Mouse (Mus musculus) CH12.LX (cell line): ENCODE measurements at regions not wholly inside any gene's neighbourhood (a gene's known extent, or its start where the extent isn't known, plus 50 kb on each side); places are given as distances from the start of the nearest gene placed in this dataset.

Experiments used
- DNase-seq: peaks from one replicate; pipeline ENCODE4 v3.0.0-alpha.2; 2013; ENCODE audit errors: extremely low read depth
- H3K27ac ChIP-seq: 2 replicates; pipeline ENCODE4 v1.5.1; 2012; ENCODE audit warnings: low read depth, mild to moderate bottlenecking, control low read depth, moderate library complexity; ENCODE audit not compliant: insufficient read depth
- H3K27me3 ChIP-seq: replicated peaks from 2 replicates; pipeline ENCODE3; 2012; ENCODE audit warnings: inconsistent platforms
- H3K36me3 ChIP-seq, 2 experiments: replicated peaks in 1 of 2; 2 replicates each; pipeline versions ENCODE3 to v1.6.1; 2012; ENCODE audit warnings: inconsistent platforms in 1 of 2, low read length in 1 of 2, mild to moderate bottlenecking in 1 of 2, mixed read lengths in 1 of 2, moderate library complexity in 1 of 2; ENCODE audit not compliant: control insufficient read depth in 1 of 2, insufficient read depth in 1 of 2
- H3K4me1 ChIP-seq, 2 experiments: 2 replicates each; pipeline ENCODE4 v1.6.1; 2012; ENCODE audit warnings: inconsistent platforms in 1 of 2, moderate library complexity in 1 of 2; ENCODE audit not compliant: insufficient read depth in 2 of 2, control insufficient read depth in 1 of 2
- H3K4me2 ChIP-seq: 2 replicates; pipeline ENCODE4 v1.6.1; 2012; ENCODE audit warnings: low read depth, mild to moderate bottlenecking, control low read depth; ENCODE audit not compliant: poor library complexity, insufficient read depth, severe bottlenecking
- H3K4me3 ChIP-seq, 3 experiments: fragments of 150-350 bp in 1 of 3; sonication (generic) in 1 of 3; replicated peaks in 1 of 3; 2 replicates each; pipeline versions ENCODE3 to v1.5.1; 2011 to 2012; ENCODE audit warnings: low read depth in 2 of 3, low read length in 2 of 3, mild to moderate bottlenecking in 2 of 3, moderate library complexity in 2 of 3, control low read depth in 1 of 3, improper control_type of control experiment in 1 of 3, inconsistent platforms in 1 of 3, mixed read lengths in 1 of 3; ENCODE audit not compliant: poor library complexity in 1 of 3
- H3K79me2 ChIP-seq: replicated peaks from 2 replicates; pipeline ENCODE4 v1.6.1; 2012; ENCODE audit warnings: mild to moderate bottlenecking, moderate library complexity; ENCODE audit not compliant: control insufficient read depth, poor library complexity, insufficient read depth, severe bottlenecking; ENCODE audit errors: extremely low read depth
- H3K9ac ChIP-seq: 2 replicates; pipeline ENCODE4 v1.6.1; 2012; ENCODE audit warnings: low read depth, mild to moderate bottlenecking, control low read depth, moderate library complexity; ENCODE audit not compliant: insufficient read depth
- H3K9me3 ChIP-seq: replicated peaks from 2 replicates; pipeline ENCODE3; 2012; ENCODE audit warnings: low read length, inconsistent platforms, mixed read lengths
- BHLHE40 ChIP-seq: IDR thresholded peaks from 2 replicates; pipeline ENCODE4 v1.6.1; 2011; ENCODE audit warnings: mild to moderate bottlenecking, low read depth, low read length, improper control_type of control experiment
- CHD1 ChIP-seq: IDR thresholded peaks from 2 replicates; pipeline ENCODE4 v1.6.1; 2012; ENCODE audit warnings: low read depth, low read length, improper control_type of control experiment, inconsistent platforms
- CTCF ChIP-seq, 2 experiments: IDR thresholded peaks in 1 of 2; conservative IDR thresholded peaks in 1 of 2; 2 replicates each; pipeline ENCODE4 v1.5.1; 2011 to 2012; ENCODE audit warnings: low read depth in 2 of 2, low read length in 2 of 2, improper control_type of control experiment in 1 of 2, inconsistent platforms in 1 of 2, mild to moderate bottlenecking in 1 of 2, moderate library complexity in 1 of 2
- GABPA ChIP-seq: IDR thresholded peaks from 2 replicates; pipeline ENCODE4 v1.6.1; 2012; ENCODE audit warnings: low read depth, low read length, improper control_type of control experiment, inconsistent platforms; ENCODE audit not compliant: insufficient replicate concordance
- HCFC1 ChIP-seq: IDR thresholded peaks from 2 replicates; pipeline ENCODE4 v1.6.1; 2012; ENCODE audit warnings: low read depth, mild to moderate bottlenecking, inconsistent platforms, low read length, improper control_type of control experiment
- JUND ChIP-seq: conservative IDR thresholded peaks from 2 replicates; pipeline ENCODE4 v1.6.1; 2011; ENCODE audit warnings: low read depth, low read length, improper control_type of control experiment
- KAT2A ChIP-seq: IDR thresholded peaks from 2 replicates; pipeline ENCODE4 v1.6.1; 2012; ENCODE audit warnings: low read length, improper control_type of control experiment, inconsistent platforms; ENCODE audit not compliant: insufficient replicate concordance
- MAX ChIP-seq: IDR thresholded peaks from 2 replicates; pipeline ENCODE4 v1.6.1; 2011; ENCODE audit warnings: low read length, improper control_type of control experiment
- MYC ChIP-seq: IDR thresholded peaks from 2 replicates; pipeline ENCODE4 v1.6.1; 2011; ENCODE audit warnings: low read depth, mild to moderate bottlenecking, improper control_type of control experiment, low read length
- PAX5 ChIP-seq: IDR thresholded peaks from 2 replicates; pipeline ENCODE4 v1.6.1; 2012; ENCODE audit warnings: low read length, inconsistent platforms, mixed read lengths
- POLR2A ChIP-seq: IDR thresholded peaks from 2 replicates; pipeline ENCODE4 v1.6.1; 2011; ENCODE audit warnings: low read depth, mild to moderate bottlenecking, improper control_type of control experiment, low read length
- RCOR1 ChIP-seq: conservative IDR thresholded peaks from 2 replicates; pipeline ENCODE4 v1.6.1; 2012; ENCODE audit warnings: low read depth, mild to moderate bottlenecking, inconsistent platforms, low read length, improper control_type of control experiment
- SMC3 ChIP-seq: IDR thresholded peaks from 2 replicates; pipeline ENCODE4 v1.6.1; 2011; ENCODE audit warnings: low read depth, low read length, improper control_type of control experiment
- TBP ChIP-seq: conservative IDR thresholded peaks from 2 replicates; pipeline ENCODE4 v1.6.1; 2011; ENCODE audit warnings: low read depth, low read length, improper control_type of control experiment
- TCF12 ChIP-seq: IDR thresholded peaks from 2 replicates; pipeline ENCODE4 v1.6.1; 2014; ENCODE audit warnings: low read depth, mild to moderate bottlenecking, inconsistent platforms, low read length, improper control_type of control experiment
- USF1 ChIP-seq: IDR thresholded peaks from 2 replicates; pipeline ENCODE4 v1.6.1; 2014; ENCODE audit warnings: low read depth, mild to moderate bottlenecking, inconsistent platforms, low read length, improper control_type of control experiment
- USF2 ChIP-seq: conservative IDR thresholded peaks from 2 replicates; pipeline ENCODE4 v1.6.1; 2011; ENCODE audit warnings: low read depth, low read length, improper control_type of control experiment
- ZC3H11A ChIP-seq: IDR thresholded peaks from 2 replicates; pipeline ENCODE4 v1.6.1; 2012; ENCODE audit warnings: low read depth, mild to moderate bottlenecking, inconsistent platforms, low read length, improper control_type of control experiment
- ZKSCAN1 ChIP-seq: IDR thresholded peaks from 2 replicates; pipeline ENCODE4 v1.6.1; 2012; ENCODE audit warnings: low read depth, inconsistent platforms, low read length, improper control_type of control experiment, borderline replicate concordance
- ZMIZ1 ChIP-seq: IDR thresholded peaks from 2 replicates; pipeline ENCODE4 v1.6.1; 2012; ENCODE audit warnings: low read depth, mild to moderate bottlenecking, inconsistent platforms, low read length, improper control_type of control experiment
- dilution Hi-C: fragments of 300-500 bp; cut with MboI; formaldehyde crosslinking; loops from 2 replicates; pipeline ENCODE4 v1.14.3; 2020; ENCODE audit warnings: low sequenced_read_pairs; ENCODE audit not compliant: extremely low pct_unique_long_range_greater_than_20kb, extremely low pct_ligation_motif_present
- in situ Hi-C: fragments of 300-500 bp; cut with MboI; formaldehyde crosslinking; loops from 3 replicates; pipeline ENCODE4 v1.14.3; 2019; ENCODE audit warnings: low sequenced_read_pairs, low pct_ligation_motif_present, low pct_unique_long_range_greater_than_20kb, mixed read lengths

DNA sequence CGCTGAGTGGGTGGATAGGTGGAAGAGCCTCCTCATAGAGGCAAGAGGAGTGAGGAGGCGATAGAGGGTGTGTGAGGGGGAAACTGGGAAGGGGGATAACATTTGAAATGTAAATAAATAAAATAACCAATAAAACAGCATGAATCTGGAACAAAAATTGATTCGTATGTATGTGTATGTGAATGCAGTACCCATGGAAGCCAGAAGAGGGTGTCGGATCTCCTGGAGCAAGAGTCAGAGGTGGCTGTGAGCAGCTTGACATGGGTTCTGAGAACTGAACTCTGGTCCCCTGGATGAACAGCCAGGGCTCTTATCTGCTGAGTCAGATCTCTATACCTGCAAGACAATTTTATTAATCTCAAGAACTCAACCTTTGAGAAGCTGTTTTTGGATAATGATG lies 81.4 kb downstream of the Tfap2b start:
- TF ChIP-seq MAX: no peak
- TF ChIP-seq POLR2A: no peak
- no peak for TF ChIP-seq ZMIZ1
- TF ChIP-seq HCFC1: no peak
- no peak for TF ChIP-seq CTCF (conservative IDR thresholded peaks at IDR 0.05 in 1 of 2, IDR thresholded peaks at IDR 0.05 in 1 of 2; ENCODE audit: low read depth in 2 of 2, low read length in 2 of 2)
- TF ChIP-seq SMC3: no peak
- TF ChIP-seq CHD1: no peak
- no peak for TF ChIP-seq USF2
- TF ChIP-seq GABPA: no peak
- no peak for TF ChIP-seq JUND
- no peak for TF ChIP-seq KAT2A
- TF ChIP-seq TCF12: no peak
- TF ChIP-seq RCOR1: no peak
- no peak for TF ChIP-seq TBP
- TF ChIP-seq USF1: no peak
- TF ChIP-seq PAX5: no peak
- no peak for TF ChIP-seq MYC
- no peak for TF ChIP-seq ZC3H11A
- no peak for TF ChIP-seq BHLHE40
- in situ Hi-C loops (no loop called here), dilution Hi-C loops (no loop called here)
- DNase-seq: no peak
- Histone ChIP-seq H3K4me3 (no peak overlapping the region), H3K9ac (no peak overlapping the region), H3K4me2 (no peak overlapping the region), H3K4me1 (no peaks in the 10 kb centered on the region), H3K27ac (no peak overlapping the region), H3K9me3 (peaks cover 9% of the 10 kb centered on the region), H3K36me3 (no peaks in the 10 kb centered on the region), H3K27me3 (no peaks in the 10 kb centered on the region), H3K79me2 (no peaks in the 10 kb centered on the region)

DNA sequence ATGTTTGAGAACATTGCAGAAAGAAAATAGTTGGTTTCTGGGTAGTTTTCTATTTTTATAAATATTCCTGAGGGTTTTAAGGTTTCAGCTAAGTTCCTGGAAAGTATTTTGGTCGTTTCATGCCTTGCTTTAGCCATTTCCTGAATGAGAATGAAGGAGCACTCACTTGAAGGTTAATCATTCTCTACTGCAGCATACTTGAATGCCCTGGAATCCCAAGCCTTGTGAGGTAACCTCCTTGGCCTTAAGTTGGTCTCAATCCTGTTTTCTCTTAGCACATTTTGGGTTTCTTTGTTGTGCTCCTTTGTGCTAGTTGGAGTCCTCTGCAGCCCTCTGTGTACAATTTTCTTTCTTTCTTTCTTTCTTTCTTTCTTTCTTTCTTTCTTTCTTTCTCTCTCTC lies 112.9 kb downstream of the Tfap2b start:
- Histone ChIP-seq H3K9me3 (peaks cover 17% of the 10 kb centered on the region), H3K4me3 (no peak overlapping the region), H3K27me3 (no peaks in the 10 kb centered on the region), H3K4me2 (no peak overlapping the region), H3K27ac (no peak overlapping the region), H3K4me1 (no peaks in the 10 kb centered on the region), H3K36me3 (no peaks in the 10 kb centered on the region)
- no peak for DNase-seq
- dilution Hi-C loops: no loop called here
- in situ Hi-C loops: no loop called here
- TF ChIP-seq ZKSCAN1: no peak
- no peak for TF ChIP-seq JUND
- TF ChIP-seq, all 38 proteins: peak for 0
- H3K9ac ChIP-seq: no peak overlapping the region
- no peaks in the 10 kb centered on the region for H3K79me2 ChIP-seq
